Mouse (Mus musculus) urinary bladder, postnatal 25 days (tissue): Measurements from ENCODE around the gene Arf3.
"Not testable (repeated sequence)": the region's sequence is repeated elsewhere in the genome, so short reads cannot be mapped to it uniquely, and the experiment has no call there.

Experiments
- DNase-seq: peaks from one replicate; pipeline ENCODE4 v3.0.0; 2022; ENCODE audit warnings: low spot score

The Arf3 gene

DNA sequence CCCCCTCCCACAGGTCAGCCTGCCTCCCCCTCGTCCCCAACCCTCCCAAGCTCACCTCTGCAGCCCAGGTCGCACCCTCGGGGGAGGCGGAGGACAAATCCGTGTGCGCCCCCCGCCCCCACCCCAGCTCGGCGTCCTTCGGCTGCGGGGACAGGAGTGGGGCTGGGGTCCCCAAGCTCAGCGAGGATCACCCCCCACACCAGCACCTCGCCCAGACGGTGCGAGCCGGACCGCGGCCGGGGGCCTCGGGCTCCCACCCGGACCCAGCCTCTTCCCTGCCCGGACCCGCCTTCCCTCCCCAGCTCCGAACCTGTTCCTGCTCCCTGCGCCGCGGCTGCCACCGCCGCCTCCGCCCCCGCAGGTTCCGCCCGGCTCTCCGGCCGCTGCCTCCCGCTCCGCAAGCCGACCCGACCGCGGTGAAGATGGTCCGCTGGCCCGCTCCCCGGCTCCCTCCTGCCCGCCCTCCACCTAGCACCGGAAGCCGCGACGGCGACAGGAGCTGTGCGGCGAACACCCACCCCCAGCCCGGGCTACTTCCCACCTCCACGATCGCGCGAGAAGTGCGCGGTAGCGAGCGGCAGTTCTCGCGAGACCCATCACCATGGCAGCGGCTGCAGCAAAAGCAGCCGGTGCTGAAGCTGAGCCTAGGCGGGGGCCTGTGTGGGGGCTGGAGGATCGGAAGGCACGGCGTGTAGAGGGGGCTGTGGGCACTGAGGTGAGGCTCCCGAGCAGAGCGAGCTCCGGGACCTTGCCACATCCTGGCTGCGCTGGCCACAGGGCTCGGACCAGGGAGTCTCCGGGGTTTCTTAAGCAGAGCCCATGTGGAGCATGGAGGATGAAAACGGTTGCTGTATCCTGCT lies at the start of gene Arf3:
TSS of gene Arf3 (minus strand) at position 545 of the 860 bp plus-strand sequence.
- DNase-seq = peak; percentile 97

DNA sequence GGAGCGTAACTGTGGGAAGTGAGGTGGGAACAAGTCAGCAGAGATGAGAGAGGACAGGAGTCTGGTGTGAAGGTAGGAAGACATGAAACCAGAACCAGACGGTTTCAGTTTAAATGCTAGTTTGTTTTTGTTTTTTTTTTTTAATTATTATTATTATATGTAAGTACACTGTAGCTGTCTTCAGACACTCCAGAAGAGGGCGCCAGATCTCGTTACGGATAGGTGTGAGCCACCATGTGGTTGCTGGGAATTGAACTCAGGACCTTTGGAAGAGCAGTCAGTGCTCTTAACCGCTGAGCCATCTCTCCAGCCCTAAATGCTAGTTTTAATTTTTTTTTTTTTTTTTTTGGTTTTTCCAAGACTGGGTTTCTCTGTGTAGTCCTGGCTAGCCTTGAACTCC lies 47.2 kb upstream of the Arf3 start:
- DNase-seq = not testable (repeated sequence)

DNA sequence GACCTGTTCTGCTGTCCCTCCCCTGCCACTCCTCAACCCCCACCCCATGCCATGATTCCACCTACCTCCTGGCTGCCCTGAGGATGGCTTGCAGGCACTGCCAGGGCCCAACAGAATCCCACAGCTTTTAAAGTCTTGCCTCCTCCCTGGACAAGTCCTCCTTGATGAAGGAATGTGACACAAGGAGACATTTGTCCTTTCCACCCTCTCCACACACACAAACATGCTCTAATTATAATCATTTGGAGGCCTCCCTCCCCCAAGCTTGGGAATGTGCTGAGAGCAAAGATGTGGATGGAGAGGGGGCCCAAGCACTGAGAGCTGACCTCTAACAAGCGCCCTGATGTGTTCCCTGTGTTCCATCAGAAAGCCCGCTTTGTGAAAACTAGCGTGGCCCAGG lies 46.4 kb upstream of the Arf3 start, which contains the start of gene Ddn:
TSS of gene Ddn (minus strand) at position 101 of the 400 bp plus-strand sequence.
- no peak for DNase-seq

DNA sequence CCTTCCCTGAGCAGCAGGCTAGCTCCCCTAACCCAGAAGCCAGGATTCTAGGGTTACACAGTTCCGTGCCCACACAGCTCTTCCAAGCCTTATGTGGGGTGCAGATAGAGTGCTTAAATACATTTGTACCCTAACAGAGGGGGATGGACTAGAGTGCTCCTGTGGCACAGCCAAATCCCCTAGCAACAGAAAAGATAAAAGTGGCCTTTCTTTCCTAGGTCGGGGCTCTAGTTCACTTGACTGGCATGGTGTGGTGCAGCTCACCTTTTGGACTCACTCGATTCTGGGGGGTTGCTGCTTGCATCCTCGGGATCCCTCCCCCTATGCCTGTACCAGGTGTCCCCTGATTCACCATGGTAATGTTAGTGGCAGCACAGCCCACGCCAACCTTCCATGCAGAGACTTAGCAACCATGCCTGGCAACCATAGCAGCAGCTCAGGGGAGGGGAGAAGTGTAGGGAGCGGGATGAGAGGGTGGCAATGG lies 45.7 kb upstream of the Arf3 start:
- DNase-seq = no peak

DNA sequence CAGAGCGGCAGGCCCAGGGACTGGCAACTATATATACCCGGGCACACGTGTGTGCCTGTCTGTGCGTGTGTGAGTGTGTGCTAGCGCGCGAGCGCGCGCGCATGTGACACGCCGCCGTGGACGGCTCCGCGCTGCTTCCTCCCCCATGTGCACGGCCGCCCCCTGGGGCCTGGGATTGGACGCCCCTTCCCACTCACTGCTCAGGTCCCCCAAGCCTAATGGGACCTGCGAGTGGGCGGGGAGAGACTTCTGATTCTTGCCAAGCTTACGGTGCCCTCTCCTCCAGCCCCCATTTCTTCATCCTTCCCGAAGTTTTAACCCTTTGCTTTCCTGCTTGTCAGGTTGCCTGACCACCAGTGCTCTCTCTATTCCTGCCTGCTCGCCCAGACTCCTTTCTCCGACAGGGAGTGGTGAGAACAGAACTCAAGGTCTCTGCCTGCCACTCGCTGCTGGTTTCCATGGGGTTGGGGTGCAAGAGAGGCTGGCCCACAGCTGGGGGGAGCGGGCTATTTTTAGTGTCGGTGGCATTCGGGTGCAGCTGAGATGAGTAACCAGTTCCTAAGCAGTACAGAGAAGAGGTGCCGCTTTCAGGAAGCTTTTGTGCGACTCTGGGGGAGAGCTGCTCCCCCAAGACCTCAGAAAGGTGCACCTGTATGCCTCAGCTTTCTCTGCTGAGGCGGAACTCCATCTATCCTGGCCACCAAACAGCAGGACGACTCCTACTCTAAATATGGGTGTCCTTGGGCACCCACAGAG lies 45.1 kb upstream of the Arf3 start:
- no peak for DNase-seq

DNA sequence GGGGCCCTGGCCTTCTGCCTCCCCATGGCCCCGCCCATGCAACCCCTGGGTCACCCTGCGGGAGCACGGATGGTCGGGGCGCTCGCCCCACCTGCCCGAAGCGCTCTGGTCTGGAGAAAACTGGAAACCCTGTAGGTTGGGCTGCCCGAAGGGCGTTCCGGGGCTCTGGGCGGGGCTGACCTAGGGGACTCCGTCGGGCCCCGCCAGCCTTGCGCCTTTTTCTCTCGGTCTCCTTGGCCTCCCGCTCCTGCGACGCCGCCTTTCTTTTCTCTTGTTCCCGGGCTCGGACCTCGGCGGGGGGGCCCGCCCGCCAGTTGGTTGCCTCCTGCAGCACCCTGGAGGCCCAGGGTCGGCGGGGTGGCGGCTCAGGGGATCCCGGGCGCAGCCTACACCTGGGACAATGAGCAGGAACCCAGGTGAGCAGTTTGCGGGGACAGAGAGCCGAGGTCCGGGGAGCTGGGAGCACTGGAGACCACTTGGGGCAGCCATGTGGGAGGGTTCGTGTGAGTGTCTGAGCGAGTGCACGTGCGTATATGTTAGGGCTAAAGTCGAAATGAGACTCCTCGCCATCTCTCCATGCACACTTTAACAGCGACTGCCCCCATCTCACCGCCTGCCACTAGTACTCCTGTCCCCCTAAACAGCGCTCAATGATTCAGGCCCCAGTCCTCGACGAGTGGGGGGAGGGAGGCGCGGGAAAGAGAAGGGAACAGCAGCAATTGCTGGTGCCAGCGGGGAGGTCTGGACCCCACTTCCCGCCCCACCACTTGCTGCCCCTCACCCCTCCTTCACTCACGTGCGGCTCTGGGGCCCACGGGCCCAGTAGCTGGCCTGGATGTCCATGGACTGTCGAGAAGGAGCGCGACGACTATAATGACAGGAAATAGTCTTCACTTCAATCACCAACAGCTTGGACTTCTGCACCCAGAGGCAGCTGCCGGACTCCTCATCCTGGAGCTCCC lies 44.1 kb upstream of the Arf3 start:
- DNase-seq = no peak

DNA sequence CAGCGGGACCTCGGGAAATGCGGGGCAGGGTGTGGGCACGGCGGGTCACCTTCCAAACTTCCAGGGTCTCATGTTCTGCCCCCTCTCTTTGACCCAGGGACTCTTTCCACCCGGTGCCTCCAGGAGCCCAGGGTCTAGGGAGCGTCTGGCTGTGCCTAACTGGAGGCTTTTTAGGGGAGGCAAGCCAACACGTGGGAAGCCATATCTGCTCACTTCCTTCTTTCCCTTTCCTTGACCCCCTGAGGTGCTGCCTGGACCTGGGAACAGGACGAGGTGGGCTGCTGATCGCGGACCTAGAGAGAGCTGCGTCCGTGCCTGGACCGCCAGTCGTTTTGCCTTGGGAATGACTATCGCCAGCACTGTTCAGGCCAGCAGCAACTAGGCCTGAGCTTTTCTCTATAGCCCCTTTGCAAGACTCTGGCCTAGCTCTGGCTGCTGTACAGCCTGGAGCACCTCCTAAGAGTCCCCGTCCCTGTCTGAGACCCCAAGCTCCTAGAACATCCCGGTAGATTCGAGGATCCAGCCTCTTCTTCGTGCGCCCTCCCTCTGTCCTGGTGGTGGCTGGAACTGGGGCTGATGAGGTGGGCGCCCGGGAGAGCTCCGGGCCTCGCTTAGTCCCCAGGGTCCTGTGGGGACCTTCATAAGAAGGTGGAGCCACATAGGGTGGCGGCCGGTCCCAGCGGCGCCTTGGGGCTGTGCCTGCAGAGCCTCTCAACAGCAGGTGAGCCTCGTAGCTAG lies 43.2 kb upstream of the Arf3 start:
- DNase-seq = no peak

DNA sequence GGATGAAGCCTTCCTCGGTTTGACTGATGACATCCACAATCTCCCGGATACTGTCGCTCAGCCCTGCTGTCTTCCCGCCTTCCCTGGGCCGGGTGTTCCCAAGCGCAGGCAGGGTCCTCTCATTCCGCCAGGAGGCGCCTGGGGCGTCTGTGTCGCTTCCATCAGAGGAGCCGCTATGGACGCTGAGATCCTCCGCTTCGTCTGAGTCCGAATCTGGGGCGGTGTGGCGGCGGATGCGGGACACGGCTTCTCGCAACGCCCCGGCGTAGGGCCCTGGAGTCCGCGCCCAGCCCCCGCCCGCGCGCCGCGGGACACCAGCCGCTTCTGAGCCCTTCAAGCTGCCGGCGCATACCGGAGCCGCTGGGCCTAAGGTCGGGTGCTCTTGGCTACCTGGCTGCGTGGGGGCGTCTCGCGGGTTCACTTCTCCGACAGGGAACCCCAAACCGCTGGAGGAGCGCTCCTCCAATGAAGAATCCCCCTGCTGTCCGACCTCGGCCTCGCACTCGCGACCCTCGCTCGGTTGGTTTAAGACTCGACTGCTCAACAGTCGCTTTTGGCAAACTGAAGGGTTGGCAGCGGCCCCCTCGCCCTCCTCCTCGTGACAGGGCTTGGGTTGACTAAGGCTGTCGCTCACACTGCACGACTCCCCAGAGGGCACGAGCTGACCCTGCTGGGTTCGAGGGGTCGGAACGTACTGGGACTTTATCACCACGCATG lies 42.5 kb upstream of the Arf3 start:
- peak; percentile 63 for DNase-seq

DNA sequence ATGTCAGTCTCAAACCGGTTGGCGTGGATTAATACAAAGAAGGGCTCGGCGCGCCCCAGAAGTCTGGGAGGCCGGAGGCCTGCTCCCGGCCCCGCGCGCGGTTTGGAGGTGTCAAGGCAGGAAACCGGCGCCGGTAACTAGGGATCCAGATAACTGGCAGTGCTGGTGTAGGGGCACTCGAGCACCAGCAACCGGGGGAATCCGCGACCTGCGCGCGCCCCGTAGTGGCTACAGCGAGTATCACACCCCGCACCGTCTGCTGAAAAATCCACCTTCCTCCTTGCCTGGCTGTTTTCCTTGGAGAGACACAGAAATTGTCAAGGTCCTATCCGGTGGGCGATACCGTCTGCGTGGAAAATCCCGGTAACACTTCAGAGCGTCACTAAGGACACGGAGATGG lies 41.0 kb upstream of the Arf3 start:
- peak; percentile 84 for DNase-seq

DNA sequence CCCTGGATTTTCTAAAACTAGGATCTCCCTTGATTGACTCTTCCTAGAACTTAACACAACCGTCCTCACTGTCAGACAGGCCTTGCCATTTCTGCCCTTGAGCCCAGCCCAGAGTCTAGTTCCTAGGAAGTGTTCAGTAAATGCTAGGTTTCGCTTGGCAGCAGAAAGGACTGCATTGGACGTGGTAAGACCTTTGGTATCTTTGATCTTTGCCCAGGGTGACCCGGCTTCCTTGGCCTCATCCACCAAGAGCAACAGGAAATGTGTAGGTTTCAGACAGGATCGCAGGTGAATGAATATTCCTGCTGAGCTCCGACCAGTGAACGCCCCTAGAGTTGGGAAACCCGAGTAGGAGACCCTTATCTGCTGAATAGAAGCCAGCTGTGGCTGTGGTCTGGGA lies 39.9 kb upstream of the Arf3 start:
- no peak for DNase-seq

DNA sequence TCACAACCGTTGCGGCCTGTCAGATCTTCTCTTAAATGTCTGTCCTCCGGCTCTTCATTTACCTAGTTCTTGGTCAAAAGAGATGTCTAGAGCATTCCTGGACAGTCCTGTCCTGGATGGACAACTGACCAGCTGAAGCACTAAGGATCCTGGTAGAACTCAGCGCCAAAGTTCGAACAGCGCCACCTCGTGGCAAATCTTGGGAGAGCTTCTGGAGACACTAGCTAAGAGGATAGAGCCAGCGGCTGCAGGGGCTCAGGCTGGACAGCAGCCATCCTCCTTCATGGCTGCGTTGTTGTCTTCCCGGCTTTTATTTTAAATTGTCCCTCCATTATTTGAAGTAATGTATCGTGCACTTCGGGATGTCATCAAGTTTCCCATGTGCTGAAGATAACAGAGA lies 36.4 kb upstream of the Arf3 start:
- peak; percentile 86 for DNase-seq

DNA sequence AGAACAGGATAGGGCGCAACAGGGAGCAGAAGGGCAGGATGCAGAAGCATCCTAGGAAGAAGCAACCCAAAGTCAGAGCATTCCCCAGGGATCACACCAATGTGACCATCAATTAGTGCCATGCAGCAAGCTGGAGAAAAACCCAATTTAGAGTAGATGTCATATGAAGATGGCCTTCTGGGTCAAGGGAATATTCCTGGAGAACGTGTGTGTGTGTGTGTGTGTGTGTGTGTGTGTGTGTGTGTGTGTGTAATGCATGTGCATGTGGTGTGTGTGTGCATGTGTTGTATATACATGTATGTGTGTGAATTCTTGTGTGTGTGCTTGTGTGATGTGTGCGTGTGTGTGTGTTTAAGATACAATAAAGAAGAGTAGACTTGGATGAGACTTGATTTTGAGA lies 35.9 kb upstream of the Arf3 start:
- DNase-seq = no peak

DNA sequence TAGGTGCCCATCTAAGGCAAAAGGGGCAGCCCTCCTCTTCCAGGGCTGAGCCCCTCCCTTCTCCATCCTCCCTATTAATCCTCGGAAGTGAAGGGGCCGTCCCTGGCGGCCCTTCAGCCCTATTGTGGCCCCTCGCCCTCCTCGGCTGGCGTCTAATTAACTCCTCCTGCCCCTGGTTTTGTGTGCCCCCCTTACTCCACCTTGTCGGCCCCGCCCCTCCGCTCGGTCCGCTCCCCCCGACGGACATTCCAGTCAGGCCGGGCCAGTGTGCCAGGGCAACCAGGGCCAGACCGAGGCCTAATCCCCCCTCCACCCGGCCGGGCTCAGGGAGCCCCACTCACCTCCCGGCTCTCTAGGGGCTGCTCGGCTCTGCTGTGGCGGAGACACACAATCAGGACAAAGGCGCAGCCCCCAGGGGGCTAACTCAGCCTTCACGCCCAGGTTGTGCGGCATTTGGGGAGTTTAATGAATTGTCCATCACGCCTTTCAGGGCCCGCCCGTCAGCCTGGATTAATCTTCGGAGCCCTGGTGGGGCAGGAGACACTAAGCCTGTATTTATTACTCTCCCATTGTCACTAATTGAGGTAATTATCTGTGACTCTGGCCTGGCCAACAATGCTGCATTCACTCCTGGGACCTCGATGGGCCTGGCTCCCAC lies 35.0 kb upstream of the Arf3 start:
- DNase-seq = no peak

DNA sequence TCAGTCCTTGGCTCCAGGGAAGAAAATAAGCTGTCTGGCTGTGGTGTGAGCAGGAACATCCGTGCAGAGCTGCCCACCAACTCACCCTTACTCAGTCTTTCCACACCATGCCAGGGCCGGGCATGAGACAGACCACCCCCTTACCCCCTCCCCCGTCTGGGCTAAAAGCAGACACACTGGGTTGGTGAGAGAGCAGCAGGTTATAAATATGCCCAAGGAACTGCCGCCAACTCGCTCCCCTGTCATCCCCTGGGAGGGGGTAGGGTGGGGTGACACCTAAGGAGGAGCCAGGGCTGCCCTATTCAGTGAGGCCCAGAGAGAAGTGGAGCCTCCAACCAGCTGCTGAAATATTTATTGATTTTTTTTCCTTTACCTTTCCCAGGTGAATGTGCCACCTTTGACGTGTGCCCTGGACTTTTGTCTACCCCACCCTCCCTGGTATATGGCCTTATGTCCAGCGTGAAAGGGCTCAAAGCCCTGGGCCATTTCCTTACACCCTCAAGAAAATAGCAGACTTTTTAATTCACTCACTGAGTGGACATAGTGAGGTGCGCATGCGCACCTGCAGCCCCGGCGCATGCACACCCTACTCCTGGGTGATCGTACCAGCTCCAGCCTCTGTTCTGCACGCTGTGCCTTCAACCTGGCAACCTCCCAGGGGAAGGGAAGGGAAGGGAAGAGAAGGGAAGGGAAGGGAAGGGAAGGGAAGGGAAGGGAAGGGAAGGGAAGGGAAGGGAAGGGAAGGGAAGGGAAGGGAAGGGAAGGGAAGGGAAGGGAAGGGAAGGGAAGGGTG lies 34.0 kb upstream of the Arf3 start:
- no peak for DNase-seq

DNA sequence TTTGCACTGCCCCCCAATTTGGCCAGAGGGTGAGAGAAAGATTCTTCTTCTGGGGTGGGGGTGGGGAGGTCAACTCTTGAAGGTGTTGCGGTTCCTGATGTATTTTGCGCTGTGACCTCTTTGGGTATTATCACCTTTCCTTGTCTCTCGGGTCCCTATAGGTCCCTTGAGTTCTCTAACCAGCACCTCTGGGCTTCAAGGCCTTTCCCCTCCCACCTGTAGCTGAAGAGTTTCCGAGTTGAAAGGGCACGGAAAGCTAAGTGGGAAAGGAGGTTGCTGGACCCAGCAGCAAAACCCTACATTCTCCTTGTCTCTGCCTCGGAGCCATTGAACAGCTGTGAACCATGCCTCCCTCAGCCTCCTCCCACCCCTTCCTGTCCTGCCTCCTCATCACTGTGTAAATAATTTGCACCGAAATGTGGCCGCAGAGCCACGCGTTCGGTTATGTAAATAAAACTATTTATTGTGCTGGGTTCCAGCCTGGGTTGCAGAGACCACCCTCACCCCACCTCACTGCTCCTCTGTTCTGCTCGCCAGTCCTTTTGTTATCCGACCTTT lies 30.2 kb upstream of the Arf3 start:
- DNase-seq = no peak

DNA sequence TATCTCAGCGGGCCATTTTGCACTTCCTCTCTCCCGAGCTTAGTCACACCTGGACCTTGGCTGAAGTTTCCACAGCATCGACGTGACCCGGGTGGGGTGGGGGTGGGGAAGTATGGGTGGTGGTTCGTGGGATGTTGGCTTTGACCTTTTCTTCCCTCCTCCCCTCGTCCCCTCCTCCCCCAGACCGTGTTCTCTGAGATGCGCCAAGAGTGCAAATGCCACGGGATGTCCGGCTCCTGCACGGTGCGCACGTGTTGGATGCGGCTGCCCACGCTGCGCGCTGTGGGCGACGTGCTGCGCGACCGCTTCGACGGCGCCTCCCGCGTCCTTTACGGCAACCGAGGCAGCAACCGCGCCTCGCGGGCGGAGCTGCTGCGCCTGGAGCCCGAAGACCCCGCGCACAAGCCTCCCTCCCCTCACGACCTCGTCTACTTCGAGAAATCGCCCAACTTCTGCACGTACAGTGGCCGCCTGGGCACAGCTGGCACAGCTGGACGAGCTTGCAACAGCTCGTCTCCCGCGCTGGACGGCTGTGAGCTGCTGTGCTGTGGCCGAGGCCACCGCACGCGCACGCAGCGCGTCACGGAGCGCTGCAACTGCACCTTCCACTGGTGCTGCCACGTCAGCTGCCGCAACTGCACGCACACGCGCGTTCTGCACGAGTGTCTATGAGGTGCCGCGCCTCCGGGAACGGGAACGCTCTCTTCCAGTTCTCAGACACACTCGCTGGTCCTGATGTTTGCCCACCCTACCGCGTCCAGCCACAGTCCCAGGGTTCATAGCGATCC lies 29.4 kb upstream of the Arf3 start:
- no peak for DNase-seq

DNA sequence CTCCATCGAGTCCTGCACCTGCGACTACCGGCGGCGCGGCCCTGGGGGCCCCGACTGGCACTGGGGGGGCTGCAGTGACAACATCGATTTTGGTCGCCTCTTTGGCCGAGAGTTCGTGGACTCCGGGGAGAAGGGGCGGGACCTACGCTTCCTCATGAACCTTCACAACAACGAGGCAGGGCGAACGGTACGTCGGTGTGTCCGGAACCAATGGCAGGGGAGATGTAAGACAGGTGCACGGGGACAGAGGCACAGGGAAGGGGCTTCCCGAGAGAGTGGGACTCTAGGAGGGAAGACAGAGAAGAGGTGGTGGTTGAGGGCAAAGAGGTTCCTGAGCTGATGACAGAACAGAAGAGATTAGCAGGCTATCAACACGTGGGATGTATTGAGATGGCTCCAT lies 28.8 kb upstream of the Arf3 start:
- no peak for DNase-seq

DNA sequence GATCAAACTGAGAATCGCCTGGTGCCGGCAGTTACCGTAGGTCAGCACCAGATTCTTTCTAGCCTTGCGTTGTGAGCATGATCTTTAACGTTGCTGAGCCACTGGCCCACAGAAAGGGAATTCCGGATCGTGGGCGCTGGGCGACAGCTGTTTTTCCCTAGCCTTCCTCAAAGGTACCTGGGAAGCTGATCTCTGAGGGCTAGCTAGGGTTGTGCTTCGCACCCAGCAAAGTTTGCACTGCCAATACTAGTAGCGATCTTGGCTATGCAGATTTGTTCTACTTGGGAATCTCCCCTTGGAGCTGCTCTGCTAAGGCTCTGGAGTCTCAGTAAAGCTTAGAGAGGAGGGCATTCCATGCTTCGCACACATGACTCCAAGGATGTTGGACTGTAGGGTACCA lies 28.2 kb upstream of the Arf3 start:
- no peak for DNase-seq
